Mouse (Mus musculus) C3H10T1/2 (cell line): ENCODE results near the gene Irak3. TPM values are rescaled to one million over a fixed set of nuclear protein-coding genes. Genes with fewer than 3 reads are reported as not detected.

Experiments used
- polyA plus RNA-seq, 2 experiments: library from polyadenylated mRNA; unstranded; fragments of >200 nt; fragmentation: generic; extraction: Trizol; gene quantifications; one replicate each; pipeline ENCODE4 v1.2.1; 2012; ENCODE audit warnings: missing spikeins in 2 of 2

The Irak3 gene
- polyA plus RNA-seq: 1 to 10 TPM in 1 of 2 experiments, under 1 TPM in 1; 0.04 to 1.0 TPM

DNA sequence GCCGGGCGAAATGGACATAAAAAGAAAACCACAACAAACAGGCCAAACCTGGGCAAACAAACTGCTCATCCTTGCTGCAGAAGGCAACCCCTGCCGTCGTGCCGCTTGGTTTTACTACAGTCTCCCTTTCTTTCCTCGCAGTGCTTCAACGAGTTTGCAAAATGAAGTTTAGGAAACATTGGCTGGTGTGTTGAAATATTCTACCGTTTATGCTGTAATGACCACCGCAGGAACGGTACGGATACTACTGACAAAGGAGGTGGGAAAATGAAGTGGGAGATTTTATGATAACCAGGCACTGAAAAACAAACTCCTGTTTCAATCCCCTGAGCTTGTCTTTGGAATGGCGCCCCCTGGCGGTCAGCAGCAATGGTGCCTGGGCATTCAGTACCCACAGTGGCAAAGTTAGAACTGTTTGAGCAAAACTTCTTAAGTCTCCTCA, at the start of gene Irak3:
Irak3 (minus strand) TSS at position 170 of the 442 bp plus-strand sequence.

DNA sequence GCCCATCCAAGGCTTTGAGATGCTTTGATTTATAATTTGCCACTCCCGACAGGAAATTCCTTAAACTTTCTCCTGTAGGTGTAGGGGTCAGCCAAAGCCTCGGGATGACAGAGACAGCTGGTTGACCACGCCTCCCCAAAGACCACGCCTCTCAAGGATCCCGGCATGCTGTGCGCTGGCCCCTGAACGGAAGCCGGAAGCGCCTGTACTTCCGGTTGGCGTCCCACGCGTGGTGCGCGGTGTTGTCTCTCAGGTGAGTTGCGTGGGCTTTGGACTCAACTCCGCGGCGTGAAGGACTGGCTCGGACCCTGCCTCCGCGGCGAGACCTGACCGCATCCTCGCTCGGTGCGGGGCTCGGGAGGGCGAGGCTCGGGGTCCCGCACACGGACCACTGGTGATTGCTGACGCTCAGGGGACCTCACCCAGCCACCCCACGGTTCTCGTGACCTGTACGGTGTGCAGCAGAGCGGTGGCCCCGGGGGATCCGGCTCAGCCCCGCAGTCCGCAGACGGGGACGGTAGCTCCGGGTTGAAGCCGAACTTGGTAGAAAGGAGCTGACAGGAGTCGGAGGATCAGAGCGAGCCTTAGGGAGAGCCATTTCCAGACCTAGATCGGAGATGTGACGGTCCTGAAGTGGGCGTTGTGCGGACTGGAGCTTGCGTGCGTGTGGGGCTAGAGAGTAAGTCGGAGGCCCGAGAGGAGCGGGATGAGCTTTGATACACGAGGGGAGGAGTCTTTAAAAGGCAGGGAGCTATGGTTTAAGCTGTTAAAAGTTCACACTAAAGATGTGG, 25.1 kb upstream of the Irak3 start, which contains the start of gene Llph:
Llph (plus strand) TSS at position 200 of the 791 bp plus-strand sequence.

DNA sequence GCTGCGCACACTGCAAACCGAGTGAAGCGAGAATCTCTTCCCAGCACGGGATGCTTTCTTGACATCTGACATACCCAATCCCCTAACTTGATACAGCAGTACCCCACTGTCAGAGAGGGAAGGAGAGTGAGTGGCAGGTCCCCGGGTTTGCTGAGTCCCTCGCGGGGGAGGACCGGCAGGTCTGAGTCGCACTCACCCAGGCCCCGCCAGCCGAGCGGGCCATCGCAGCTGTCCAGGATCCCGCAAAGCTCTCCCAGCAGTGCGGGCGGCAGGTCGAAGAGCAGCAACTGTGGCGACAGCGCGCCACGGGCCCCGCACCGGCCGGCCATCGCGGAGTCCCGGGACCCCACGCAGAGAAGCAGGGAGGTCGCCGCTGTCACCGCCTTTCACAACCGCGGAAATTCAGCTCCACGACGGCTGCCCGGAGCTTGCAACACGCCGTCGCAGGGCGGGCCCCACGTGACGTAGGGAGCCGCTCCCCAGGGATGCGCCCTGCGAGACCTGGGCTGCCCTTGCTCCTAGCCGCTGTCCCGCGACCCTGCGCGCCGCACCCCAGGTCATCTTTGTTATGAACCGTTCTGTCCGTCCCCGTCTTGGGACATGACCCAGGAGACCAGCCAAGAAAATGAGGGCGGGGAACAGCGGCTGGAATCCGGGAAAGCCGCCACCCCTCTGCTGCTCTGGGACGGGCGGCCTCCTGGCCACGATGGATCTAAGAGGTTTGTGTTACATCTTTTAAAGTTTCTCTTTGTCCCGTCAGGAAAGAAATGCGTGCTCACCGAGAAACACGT, 604 bp downstream of the Irak3 start, which contains the start of gene Tmbim4:
Tmbim4 (plus strand) TSS at position 460 of the 791 bp plus-strand sequence.

DNA sequence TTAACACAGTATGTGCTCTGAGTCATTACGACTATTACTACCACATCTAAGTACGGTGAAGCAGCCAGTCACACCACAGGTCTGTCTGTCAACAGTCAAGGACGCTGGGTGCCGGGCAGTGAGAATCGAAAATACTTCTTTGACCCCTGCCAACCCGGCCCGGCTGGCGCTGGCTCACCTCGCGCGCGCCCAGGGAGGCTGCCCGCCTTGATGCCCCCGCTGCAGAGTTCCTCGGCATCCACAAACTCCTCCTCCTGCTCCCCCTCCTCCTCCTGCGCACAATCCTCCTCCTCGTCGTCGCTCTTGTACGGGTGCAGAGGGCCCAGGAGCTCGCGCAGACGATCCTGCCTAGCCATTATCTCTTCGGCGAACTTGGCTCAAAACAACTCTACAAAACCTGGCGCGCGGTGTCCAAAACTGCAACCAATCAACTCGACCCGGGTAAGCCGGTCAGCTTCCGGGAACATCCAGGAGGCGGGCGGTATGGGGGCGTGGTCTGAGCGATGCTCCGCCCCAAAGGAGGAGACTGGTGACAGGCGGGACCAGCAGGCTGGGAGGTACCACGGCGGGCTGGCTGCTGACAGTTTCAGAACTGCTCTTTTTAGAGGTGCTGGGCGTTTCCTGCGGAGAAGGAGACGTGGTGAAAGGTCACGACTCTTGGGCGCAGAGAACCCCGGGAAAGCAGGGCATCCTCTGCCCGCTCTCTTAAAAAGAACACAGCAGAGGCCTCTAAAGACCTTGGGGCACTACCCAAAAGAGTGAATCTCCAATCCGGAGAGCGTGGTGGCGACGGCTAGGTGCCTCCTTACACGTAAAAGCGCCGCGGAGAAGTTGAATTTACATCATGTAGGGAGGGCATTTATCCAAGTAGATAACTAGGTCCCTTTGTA, 89.2 kb downstream of the Irak3 start, which contains the start of gene Helb:
Helb (minus strand) TSS at position 481 of the 890 bp plus-strand sequence.

Other genes with a start within 250 kb of the Irak3 start
- gene Helb, start 89.1 kb downstream of the Irak3 start, polyA plus RNA-seq: 1 to 10 TPM in 1 of 2 experiments, under 1 TPM in 1; 0.62 to 5.5 TPM
- gene Tmbim4, start 540 bp downstream of the Irak3 start, polyA plus RNA-seq: 100 to 1,000 TPM in 1 of 2 experiments, 10 to 100 TPM in 1; 73.9 to 161 TPM
- gene Llph, start 24.9 kb upstream of the Irak3 start, polyA plus RNA-seq: 10 to 100 TPM; 11.6 to 36.8 TPM